Mouse (Mus musculus) kidney, adult 11 months (tissue): ENCODE measurements around the gene Mlxip.

Source experiments
- DNase-seq: peaks from one replicate; pipeline ENCODE4 v3.0.0; 2022

Gene Mlxip

GRCm38 (mm10) chr5:123394303-123394956 lies at the start of gene Mlxip:
Mlxip (plus strand) TSS chr5:123394798.
- DNase-seq, result peak; percentile 97

- peak; percentile 54 for DNase-seq
These were observed 49.4 kb upstream of the Mlxip start for GRCm38 (mm10) chr5:123344963-123345852.

GRCm38 (mm10) chr5:123345853-123346654 lies 48.5 kb upstream of the Mlxip start:
- peak; percentile 80 for DNase-seq

- DNase-seq, result peak; percentile 89
These were observed 47.8 kb upstream of the Mlxip start for GRCm38 (mm10) chr5:123346701-123347270.

GRCm38 (mm10) chr5:123347985-123348384 lies 46.6 kb upstream of the Mlxip start:
- no peak for DNase-seq

- DNase-seq, result no peak
These were observed 44.2 kb upstream of the Mlxip start for GRCm38 (mm10) chr5:123350386-123350785.

GRCm38 (mm10) chr5:123355918-123356317 lies 38.7 kb upstream of the Mlxip start:
- DNase-seq, result peak; percentile 84

- DNase-seq, result peak; percentile 47
These were observed 37.3 kb upstream of the Mlxip start for GRCm38 (mm10) chr5:123357253-123357652.

- DNase-seq, result peak; percentile 96
These were observed 35.2 kb upstream of the Mlxip start for GRCm38 (mm10) chr5:123359431-123359830.

- DNase-seq, result no peak
These were observed 31.7 kb upstream of the Mlxip start for GRCm38 (mm10) chr5:123362911-123363310.

GRCm38 (mm10) chr5:123364302-123364971 lies 30.2 kb upstream of the Mlxip start:
- peak; percentile 82 for DNase-seq

- DNase-seq, result peak; percentile 16
These were observed 25.6 kb upstream of the Mlxip start for GRCm38 (mm10) chr5:123368869-123369488.

GRCm38 (mm10) chr5:123370049-123370448 lies 24.5 kb upstream of the Mlxip start:
- peak; percentile 50 for DNase-seq

- DNase-seq, result no peak
These were observed 19.3 kb upstream of the Mlxip start for GRCm38 (mm10) chr5:123375262-123375661.

GRCm38 (mm10) chr5:123375793-123376452 lies 18.7 kb upstream of the Mlxip start:
- no peak for DNase-seq

- DNase-seq, result peak; percentile 85
These were observed 18.0 kb upstream of the Mlxip start for GRCm38 (mm10) chr5:123376569-123376968.

GRCm38 (mm10) chr5:123377120-123377955 lies 17.3 kb upstream of the Mlxip start:
- peak; percentile 65 for DNase-seq

GRCm38 (mm10) chr5:123378712-123379111 lies 15.9 kb upstream of the Mlxip start:
- peak; percentile 3 for DNase-seq

- DNase-seq, result peak; percentile 2
These were observed 15.1 kb upstream of the Mlxip start for GRCm38 (mm10) chr5:123379504-123379931.

GRCm38 (mm10) chr5:123381968-123382367 lies 12.6 kb upstream of the Mlxip start:
- no peak for DNase-seq
